Mouse (Mus musculus) gastrocnemius, adult 8-10 months (tissue): ENCODE data around the gene Melk. TPM values are rescaled to one million over a fixed set of nuclear protein-coding genes. Genes with fewer than 3 reads are reported as not detected.

ENCODE experiments used
- DNase-seq, 2 experiments: peaks; one replicate each; pipeline ENCODE4 v3.0.0; 2022; ENCODE audit warnings: low spot score in 2 of 2
- total RNA-seq, 4 experiments: library from RNA; stranded (reverse); gene quantifications; 2 replicates each; pipeline ENCODE4 v1.2.4; 2022

Melk gene
- total RNA-seq, 4 experiments from 2014 or later, result not detected

GRCm38 (mm10) chr4:44326721-44327120, 26.0 kb downstream of the Melk start:
- DNase-seq, result no peak

- no peak for DNase-seq
Observed at GRCm38 (mm10) chr4:44327976-44328375, 27.3 kb downstream of the Melk start.

- DNase-seq, result no peak
Observed at GRCm38 (mm10) chr4:44335006-44335405, 34.3 kb downstream of the Melk start.

- no peak for DNase-seq
Observed at GRCm38 (mm10) chr4:44361670-44362069, 61.0 kb downstream of the Melk start.

GRCm38 (mm10) chr4:44363434-44364013, 62.8 kb downstream of the Melk start:
- DNase-seq, result no peak

GRCm38 (mm10) chr4:44392231-44393216, 91.8 kb downstream of the Melk start:
- DNase-seq, result no peak

GRCm38 (mm10) chr4:44402607-44403006, 101.9 kb downstream of the Melk start:
- no peak for DNase-seq

GRCm38 (mm10) chr4:44404487-44404886, 103.8 kb downstream of the Melk start:
- no peak for DNase-seq

Other genes starting within 250 kb of the Melk start
- gene Gne, start 216.7 kb upstream of the Melk start, total RNA-seq, result 10 to 100 TPM; 10.4 to 15.0 (median 11.0) TPM
- 10 to 100 TPM; 10.5 to 12.9 (median 11.5) TPM for gene Rnf38, start 67.1 kb upstream of the Melk start, total RNA-seq